Mouse (Mus musculus) liver, embryonic 13.5 days (tissue): ENCODE results near the gene Vmn1r77. TPM values are rescaled to one million over a fixed set of nuclear protein-coding genes. Genes with fewer than 3 reads are reported as not detected.
"Not testable (repeated sequence)": the region's sequence is repeated elsewhere in the genome, so short reads cannot be mapped to it uniquely, and the experiment has no call there.

ENCODE experiments used
- ATAC-seq: fragments of 200-750 bp; cut with Nextera tagmentation; 2 replicates; pipeline ENCODE4 v1.8.0; 2017; ENCODE audit warnings: low read depth, mild to moderate bottlenecking, moderate number of reproducible peaks, moderate library complexity
- DNase-seq: peaks from one replicate; pipeline ENCODE4 v3.0.0; 2022
- H3K27ac ChIP-seq: fragments of 300-500 bp; sonication (generic); 2 replicates; pipeline ENCODE4 v1.5.1; 2015; ENCODE audit warnings: moderate library complexity, mild to moderate bottlenecking, inconsistent platforms
- H3K27me3 ChIP-seq: fragments of 300-500 bp; sonication (generic); 2 replicates; pipeline ENCODE4 v1.6.1; 2015; ENCODE audit warnings: mild to moderate bottlenecking, inconsistent platforms
- H3K36me3 ChIP-seq: fragments of 300-500 bp; sonication (generic); 2 replicates; pipeline ENCODE4 v1.6.1; 2015; ENCODE audit warnings: mild to moderate bottlenecking, inconsistent platforms
- H3K4me1 ChIP-seq: fragments of 300-500 bp; sonication (generic); replicated peaks from 2 replicates; pipeline ENCODE4 v1.6.1; 2015; ENCODE audit warnings: inconsistent platforms
- H3K4me2 ChIP-seq: fragments of 300-500 bp; sonication (generic); 2 replicates; pipeline ENCODE4 v1.6.1; 2015; ENCODE audit warnings: inconsistent platforms, mild to moderate bottlenecking, moderate library complexity
- H3K4me3 ChIP-seq: fragments of 300-500 bp; sonication (generic); replicated peaks from 2 replicates; pipeline ENCODE4 v1.5.1; 2015; ENCODE audit warnings: mild to moderate bottlenecking, inconsistent platforms
- H3K9ac ChIP-seq: fragments of 300-500 bp; sonication (generic); 2 replicates; pipeline ENCODE4 v1.6.1; 2015; ENCODE audit warnings: mild to moderate bottlenecking, inconsistent platforms
- H3K9me3 ChIP-seq: fragments of 300-500 bp; sonication (generic); replicated peaks from 2 replicates; pipeline ENCODE4 v1.6.1; 2016; ENCODE audit warnings: inconsistent platforms
- WGBS: fragments of 180-500 bp; shearing (Covaris S2); methylation state at CpG from one replicate; pipeline ENCODE4 v1.1.7; 2015; ENCODE audit not compliant: insufficient replicate concordance; 5-methylcytosine and 5-hydroxymethylcytosine counted together
- polyA plus RNA-seq: library from polyadenylated mRNA; unstranded; fragments of >200 nt; fragmentation: Nextera tagmentation; extraction: Ambion mirVana; gene quantifications from 2 replicates; pipeline ENCODE4 v1.2.1, GENCODE M21; 2015

The Vmn1r77 gene
- polyA plus RNA-seq, result not detected in 2 replicates

DNA sequence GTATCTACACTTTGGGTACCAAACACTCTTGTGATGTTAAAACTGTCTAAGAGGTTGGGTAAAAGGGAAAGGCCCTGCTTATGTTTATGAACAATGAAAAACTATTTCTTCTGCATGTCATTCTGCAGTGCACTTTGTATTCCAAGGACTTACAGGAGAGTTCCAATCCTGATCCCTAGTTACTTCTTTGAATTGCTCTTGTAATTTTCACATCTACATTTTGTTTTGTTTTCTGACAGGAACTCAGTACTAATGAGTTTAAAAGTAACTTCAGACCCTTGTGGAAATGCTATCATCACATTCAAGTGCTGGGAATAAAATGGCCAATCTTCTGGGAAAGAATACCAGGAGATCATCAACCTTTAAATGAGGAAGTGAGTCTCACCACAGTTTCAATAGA, at the start of gene Vmn1r77:
Gene Vmn1r77 (plus strand): TSS at position 301 of the 400 bp plus-strand sequence.
- ATAC-seq, H3K4me2 ChIP-seq, DNase-seq, H3K27me3 ChIP-seq, H3K27ac ChIP-seq, H3K36me3 ChIP-seq, H3K4me1 ChIP-seq, H3K9ac ChIP-seq, H3K4me3 ChIP-seq, H3K9me3 ChIP-seq: not testable (repeated sequence)

DNA sequence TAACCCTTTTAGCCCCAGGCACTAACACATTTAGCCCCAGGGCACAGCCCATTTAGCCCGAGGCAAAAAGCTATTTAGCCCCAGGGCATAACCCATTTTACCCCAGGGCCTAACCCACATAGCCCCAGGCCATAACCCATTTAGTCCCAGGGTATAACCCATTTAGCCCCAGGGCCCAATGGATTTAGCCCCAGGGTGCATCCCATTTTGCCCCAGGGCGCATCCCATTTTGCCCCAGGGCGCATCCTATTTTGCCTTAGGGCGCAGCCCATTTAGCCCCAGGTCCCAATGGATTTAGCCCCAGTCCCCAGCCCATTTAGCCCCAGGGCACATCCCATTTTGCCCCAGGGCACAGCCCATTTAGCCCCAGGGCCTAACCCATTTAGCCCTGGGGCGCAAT, 25.1 kb upstream of the Vmn1r77 start:
- H3K27ac ChIP-seq, H3K27me3 ChIP-seq, ATAC-seq, H3K4me1 ChIP-seq, H3K4me2 ChIP-seq, DNase-seq, H3K4me3 ChIP-seq, H3K36me3 ChIP-seq, H3K9ac ChIP-seq: not testable (repeated sequence)
- WGBS, result 80% methylated on average over 5 of the region's 5 CpGs
- peaks cover 53% of the 10 kb centered on the region for H3K9me3 ChIP-seq

DNA sequence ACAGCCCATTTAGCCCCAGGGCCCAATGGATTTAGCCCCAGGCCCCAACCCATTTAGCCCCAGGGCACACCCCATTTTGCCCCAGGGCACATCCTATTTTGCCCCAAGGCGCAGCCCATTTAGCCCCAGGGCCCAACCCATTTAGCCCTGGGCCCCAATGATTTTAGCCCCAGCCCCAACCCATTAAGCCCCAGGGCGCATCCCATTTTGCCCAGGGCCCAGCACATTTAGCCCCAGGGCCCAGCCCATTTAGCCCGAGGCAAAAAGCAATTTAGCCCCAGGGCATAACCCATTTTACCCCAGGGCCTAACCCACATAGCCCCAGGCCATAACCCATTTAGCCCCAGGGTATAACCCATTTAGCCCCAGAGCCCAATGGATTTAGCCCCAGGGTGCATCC, 24.2 kb upstream of the Vmn1r77 start:
- not testable (repeated sequence) for H3K4me2 ChIP-seq, DNase-seq, H3K9ac ChIP-seq, H3K4me3 ChIP-seq, H3K27ac ChIP-seq, H3K27me3 ChIP-seq, H3K36me3 ChIP-seq, ATAC-seq, H3K4me1 ChIP-seq
- peaks cover 62% of the 10 kb centered on the region for H3K9me3 ChIP-seq
- 71% methylated on average over 3 of the region's 3 CpGs for WGBS

DNA sequence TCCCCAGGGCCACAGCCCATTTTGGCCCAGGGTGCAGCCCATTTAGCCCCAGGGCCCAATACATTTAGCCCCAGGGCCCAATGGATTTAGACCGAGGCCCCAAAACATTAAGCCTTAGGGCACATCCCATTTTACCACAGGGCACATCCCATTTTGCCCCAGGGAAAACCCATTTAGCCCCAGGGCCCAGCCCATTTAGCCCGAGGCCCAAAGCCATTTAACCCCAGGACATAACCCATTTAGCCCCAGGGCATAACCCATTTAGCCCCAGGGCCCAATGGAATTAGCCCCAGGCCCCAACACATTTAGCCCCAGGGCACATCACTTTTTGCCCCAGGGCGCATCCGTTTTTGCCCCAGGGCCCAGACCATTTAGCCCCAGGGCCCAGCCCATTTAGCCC, 23.4 kb upstream of the Vmn1r77 start:
- no peak overlapping the region for H3K4me2 ChIP-seq
- no peaks in the 10 kb centered on the region for H3K36me3 ChIP-seq
- H3K9me3 ChIP-seq, result peaks cover 68% of the 10 kb centered on the region
- H3K27me3 ChIP-seq, result no peaks in the 10 kb centered on the region
- H3K4me1 ChIP-seq, result no peaks in the 10 kb centered on the region
- WGBS, result 59% methylated on average over 4 of the region's 4 CpGs
- H3K27ac ChIP-seq, result no peak overlapping the region
- no peak overlapping the region for H3K4me3 ChIP-seq
- DNase-seq (no peak), ATAC-seq (no peak)
- no peak overlapping the region for H3K9ac ChIP-seq

DNA sequence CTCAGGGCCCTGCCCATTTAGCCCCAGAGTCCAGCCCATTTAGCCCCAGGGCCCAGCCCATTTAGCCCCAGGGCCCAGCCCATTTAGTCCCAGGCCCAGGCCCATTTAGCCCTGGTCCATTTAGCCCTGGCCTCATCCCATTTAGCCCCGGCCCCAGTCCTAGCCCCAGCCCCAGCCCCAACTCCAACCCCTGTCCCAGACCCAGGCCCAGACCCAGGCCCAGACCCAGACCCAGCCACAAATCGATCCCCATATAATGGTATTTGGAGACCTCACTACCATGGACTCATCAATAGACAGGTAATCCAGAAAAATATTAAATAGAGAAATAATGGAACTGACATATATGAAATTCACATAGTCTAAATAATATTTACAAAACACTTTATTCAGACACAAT, 18.7 kb upstream of the Vmn1r77 start:
- WGBS, result 60% methylated on average over 2 of the region's 2 CpGs
- not testable (repeated sequence) for H3K4me1 ChIP-seq, H3K4me2 ChIP-seq, H3K36me3 ChIP-seq, H3K27ac ChIP-seq, H3K4me3 ChIP-seq, H3K27me3 ChIP-seq, DNase-seq, ATAC-seq, H3K9ac ChIP-seq
- peaks cover 51% of the 10 kb centered on the region for H3K9me3 ChIP-seq

DNA sequence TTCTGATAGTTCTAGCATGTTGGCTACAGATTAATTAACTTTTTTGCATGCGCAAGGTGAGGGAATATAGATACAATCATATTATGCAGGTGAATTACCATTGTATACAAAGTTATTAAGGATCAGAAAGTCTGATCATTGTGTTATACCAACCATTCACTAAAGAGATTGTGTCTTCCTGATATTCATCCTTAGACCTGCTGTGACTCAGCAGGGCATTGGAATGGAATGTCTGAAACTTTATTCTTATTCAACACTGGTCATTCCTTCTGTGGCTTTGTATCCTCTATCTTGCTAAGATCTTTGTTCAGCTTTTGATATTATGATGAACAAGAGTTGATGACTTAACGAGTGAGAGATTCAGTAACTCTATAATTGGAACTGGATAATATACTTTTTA, 4.1 kb downstream of the Vmn1r77 start:
- Histone ChIP-seq H3K4me2 (no peak overlapping the region), H3K4me1 (no peaks in the 10 kb centered on the region), H3K27ac (no peak overlapping the region), H3K9ac (no peak overlapping the region), H3K27me3 (no peaks in the 10 kb centered on the region), H3K36me3 (no peaks in the 10 kb centered on the region), H3K4me3 (no peak overlapping the region), H3K9me3 (no peaks in the 10 kb centered on the region)
- DNase-seq (no peak), ATAC-seq (no peak)
- 47% methylated on average over 2 of the region's 2 CpGs for WGBS

Other genes starting within 250 kb of the Vmn1r77 start
- not detected in 2 replicates for gene Vmn1r74, start 202.8 kb upstream of the Vmn1r77 start, polyA plus RNA-seq
- not detected in 2 replicates for gene Vmn1r75, start 162.1 kb upstream of the Vmn1r77 start, polyA plus RNA-seq
- gene Vmn1r76, start 98.5 kb upstream of the Vmn1r77 start, polyA plus RNA-seq, result not detected in 2 replicates
- gene Vmn1r78, start 113.5 kb downstream of the Vmn1r77 start, polyA plus RNA-seq, result not detected in 2 replicates
- not detected in 2 replicates for gene Vmn1r79, start 134.5 kb downstream of the Vmn1r77 start, polyA plus RNA-seq
- gene Vmn1r80, start 152.5 kb downstream of the Vmn1r77 start, polyA plus RNA-seq, result not detected in 2 replicates
- gene Vmn1r81, start 231.5 kb downstream of the Vmn1r77 start, polyA plus RNA-seq, result not detected in 2 replicates